Mouse (Mus musculus) ES-Bruce4 (cell line): ENCODE results near the gene Tbc1d16.

ENCODE experiments used
- CTCF ChIP-seq: IDR thresholded peaks from one replicate; pipeline ENCODE4 v1.8.1; 2011; ENCODE audit warnings: low read depth, low read length
- EP300 ChIP-seq: IDR thresholded peaks from 2 replicates; pipeline ENCODE4 v1.6.1; 2011; ENCODE audit warnings: low read depth, low read length; ENCODE audit not compliant: insufficient read depth
- POLR2A ChIP-seq: IDR thresholded peaks from one replicate; pipeline ENCODE4 v1.8.1; 2011; ENCODE audit warnings: low read length; ENCODE audit not compliant: insufficient read depth

GRCm38 (mm10) chr11:119162959-119163733 lies 65.2 kb downstream of the Tbc1d16 start:
- no peak for TF ChIP-seq POLR2A
- no peak for TF ChIP-seq CTCF
- TF ChIP-seq EP300 = no peak
